Mouse (Mus musculus): ENCODE data around the gene Hist2h2aa2.
"Not testable (repeated sequence)": the region's sequence is repeated elsewhere in the genome, so short reads cannot be mapped to it uniquely, and the experiment has no call there.

Hist2h2aa2 gene

DNA sequence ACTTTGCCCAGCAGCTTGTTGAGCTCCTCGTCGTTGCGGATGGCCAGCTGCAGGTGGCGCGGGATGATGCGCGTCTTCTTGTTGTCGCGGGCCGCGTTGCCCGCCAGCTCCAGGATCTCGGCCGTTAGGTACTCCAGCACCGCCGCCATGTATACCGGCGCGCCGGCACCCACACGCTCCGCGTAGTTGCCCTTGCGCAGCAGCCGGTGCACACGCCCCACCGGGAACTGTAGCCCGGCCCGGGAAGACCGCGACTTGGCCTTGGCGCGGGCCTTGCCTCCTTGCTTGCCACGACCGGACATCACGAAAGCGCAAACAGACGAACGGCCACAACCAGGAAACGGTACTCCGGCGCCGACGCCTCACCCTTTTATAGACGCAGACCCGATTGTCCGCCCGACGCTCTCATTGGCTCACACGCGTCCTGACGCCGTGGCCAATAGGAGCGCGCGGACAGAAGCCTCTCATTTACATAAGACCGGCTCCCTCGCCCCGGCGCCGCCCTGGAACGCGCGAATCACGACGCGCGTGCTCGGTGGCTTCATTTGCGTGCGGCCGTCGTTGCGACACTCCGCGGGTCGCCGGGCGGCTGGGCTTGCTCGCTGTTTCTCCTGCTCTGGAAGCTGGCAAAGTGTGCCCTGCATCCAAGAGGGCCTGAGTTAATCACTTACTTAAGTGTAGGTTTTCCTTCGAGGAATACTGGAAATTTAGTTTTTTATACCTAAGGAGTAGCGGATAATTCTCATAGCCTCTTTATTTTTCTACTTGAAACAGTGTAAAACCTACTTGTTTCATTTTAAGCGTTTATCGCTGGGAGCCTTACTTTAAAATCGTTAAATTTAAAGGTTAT is at the start of gene Hist2h2aa2:
Gene Hist2h2aa2 (minus strand): TSS at position 328 of the 850 bp plus-strand sequence.
- DNase-seq (ENCODE audit: low read depth), result peak; percentile 89

- DNase-seq (ENCODE audit: low read depth), result no peak
Observed at GRCm38 (mm10) chr3:96289201-96289600, 49.1 kb upstream of the Hist2h2aa2 start.

- DNase-seq (ENCODE audit: low read depth), result not testable (repeated sequence)
Observed at GRCm38 (mm10) chr3:96287334-96287733, 47.3 kb upstream of the Hist2h2aa2 start.

GRCm38 (mm10) chr3:96284457-96284856 is 44.4 kb upstream of the Hist2h2aa2 start:
- peak; percentile 58 for DNase-seq (ENCODE audit: low read depth)

- no peak for DNase-seq (ENCODE audit: low read depth)
Observed at GRCm38 (mm10) chr3:96280660-96281059, 40.6 kb upstream of the Hist2h2aa2 start.

- peak; percentile 95 for DNase-seq (ENCODE audit: low read depth)
Observed at GRCm38 (mm10) chr3:96277800-96278624, 37.9 kb upstream of the Hist2h2aa2 start.

DNA sequence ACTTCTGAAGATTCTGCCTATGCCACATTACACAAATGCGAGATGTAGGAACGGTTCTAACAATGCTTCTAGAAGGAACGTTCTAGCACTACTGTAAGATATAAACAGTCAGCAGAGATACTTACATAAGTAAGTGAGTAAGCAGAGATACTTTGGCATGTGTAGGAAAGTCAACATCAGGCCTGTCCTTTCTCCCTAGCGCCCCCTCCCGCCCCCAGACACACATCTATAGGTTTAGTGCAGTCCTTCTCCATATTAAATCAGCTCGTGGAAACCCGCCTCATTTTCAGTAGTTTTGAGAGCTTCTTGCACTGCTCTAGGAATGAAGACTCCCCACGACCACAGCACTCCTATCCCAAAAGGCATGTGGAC is 37.3 kb upstream of the Hist2h2aa2 start:
- DNase-seq (ENCODE audit: low read depth), result peak; percentile 90

GRCm38 (mm10) chr3:96273591-96274465 is 33.8 kb upstream of the Hist2h2aa2 start:
- DNase-seq (ENCODE audit: low read depth), result peak; percentile 94

DNA sequence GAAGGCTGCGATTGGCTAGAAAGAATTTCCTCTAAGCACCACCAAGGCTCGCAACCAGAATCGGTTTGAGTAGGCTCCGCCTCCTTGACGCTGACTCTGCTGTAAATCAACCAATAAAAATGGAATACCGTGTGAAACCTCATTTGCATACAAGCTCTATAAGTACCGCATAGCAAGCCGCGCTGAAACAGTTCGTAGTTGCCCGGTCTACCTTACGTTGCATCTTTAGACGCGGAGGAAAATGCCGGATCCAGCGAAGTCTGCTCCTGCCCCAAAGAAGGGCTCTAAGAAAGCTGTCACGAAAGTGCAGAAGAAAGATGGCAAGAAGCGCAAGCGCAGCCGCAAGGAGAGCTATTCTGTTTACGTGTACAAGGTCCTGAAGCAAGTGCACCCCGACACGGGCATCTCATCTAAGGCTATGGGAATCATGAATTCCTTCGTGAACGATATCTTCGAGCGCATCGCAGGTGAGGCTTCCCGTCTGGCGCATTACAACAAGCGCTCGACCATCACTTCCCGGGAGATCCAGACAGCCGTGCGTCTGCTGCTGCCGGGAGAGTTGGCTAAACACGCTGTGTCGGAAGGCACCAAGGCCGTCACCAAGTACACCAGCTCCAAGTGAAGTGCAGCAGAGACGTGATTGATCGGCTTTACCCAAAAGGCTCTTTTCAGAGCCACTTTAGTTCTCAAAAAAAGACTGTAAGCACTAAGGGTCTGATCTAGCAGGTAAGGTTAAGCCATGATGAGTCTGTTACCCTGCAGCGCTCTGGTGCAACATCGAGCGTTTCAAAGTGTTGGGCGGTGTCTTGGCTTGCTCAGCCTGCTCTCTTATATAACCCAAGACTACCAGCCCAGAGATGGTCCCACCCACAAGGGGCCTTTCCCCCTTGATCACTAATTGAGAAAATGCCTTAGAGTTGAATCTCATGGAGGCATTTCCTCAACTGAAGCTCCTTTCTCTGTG is 29.7 kb upstream of the Hist2h2aa2 start, which contains the start of gene Hist2h2bb:
Gene Hist2h2bb (plus strand): TSS at position 242 of the 964 bp plus-strand sequence.
- peak; percentile 100 for DNase-seq (ENCODE audit: low read depth)

- DNase-seq (ENCODE audit: low read depth), result not testable (repeated sequence)
Observed at GRCm38 (mm10) chr3:96268776-96269378, 28.8 kb upstream of the Hist2h2aa2 start.

DNA sequence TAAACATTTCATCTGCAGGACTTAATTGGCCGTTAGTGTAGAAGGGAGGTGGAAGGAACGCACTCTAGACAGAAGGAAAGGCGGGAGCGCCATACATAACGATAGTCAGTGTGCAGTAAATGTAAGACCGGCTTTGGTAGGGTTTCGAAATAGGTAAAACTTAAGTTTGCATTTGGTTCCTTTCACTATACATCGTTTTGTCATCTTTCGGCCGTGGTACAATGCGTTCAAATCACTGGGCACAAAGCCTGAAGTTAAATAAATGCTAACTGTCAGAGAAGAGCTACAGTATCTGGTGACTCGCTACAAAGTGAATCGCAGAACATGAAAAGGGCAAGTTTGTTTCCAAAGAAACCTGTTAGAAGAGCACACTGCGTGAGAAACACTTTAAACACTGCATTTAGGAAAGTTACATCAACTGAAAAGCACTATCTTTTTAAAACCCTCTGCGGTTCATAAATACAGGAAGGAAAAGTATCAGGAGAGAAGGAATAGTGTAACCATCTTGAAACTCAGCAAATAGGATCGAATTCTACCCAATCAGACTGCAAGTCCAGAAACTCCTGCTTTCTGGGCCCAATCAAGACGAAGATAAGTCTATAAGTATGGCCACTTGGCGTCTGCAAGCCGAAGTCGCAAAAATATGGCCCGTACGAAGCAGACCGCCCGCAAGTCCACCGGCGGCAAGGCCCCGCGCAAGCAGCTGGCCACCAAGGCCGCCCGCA is 28.1 kb upstream of the Hist2h2aa2 start, which contains the start of gene Hist2h3b:
Gene Hist2h3b (plus strand): TSS at position 604 of the 725 bp plus-strand sequence.
- peak; percentile 98 for DNase-seq (ENCODE audit: low read depth)

DNA sequence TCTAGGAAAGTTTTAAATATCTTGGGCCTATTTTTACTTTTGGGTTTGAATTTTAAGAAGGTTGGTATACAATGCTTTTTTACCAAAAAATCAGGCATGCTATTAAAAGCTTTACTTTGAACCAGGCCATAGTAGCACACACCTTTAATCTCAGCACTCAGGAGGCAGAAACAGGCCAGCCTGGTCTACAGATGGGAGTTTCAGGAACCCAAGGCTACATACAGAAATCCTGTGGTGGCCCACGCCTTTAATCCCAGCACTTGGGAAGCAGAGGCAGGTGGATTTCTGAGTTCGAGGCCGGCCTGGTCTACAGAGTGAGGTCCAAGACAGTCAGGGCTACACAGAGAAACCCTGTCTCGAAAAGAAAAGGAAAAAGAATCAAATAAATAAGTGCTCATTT is 27.5 kb upstream of the Hist2h2aa2 start:
- DNase-seq (ENCODE audit: low read depth), result no peak

DNA sequence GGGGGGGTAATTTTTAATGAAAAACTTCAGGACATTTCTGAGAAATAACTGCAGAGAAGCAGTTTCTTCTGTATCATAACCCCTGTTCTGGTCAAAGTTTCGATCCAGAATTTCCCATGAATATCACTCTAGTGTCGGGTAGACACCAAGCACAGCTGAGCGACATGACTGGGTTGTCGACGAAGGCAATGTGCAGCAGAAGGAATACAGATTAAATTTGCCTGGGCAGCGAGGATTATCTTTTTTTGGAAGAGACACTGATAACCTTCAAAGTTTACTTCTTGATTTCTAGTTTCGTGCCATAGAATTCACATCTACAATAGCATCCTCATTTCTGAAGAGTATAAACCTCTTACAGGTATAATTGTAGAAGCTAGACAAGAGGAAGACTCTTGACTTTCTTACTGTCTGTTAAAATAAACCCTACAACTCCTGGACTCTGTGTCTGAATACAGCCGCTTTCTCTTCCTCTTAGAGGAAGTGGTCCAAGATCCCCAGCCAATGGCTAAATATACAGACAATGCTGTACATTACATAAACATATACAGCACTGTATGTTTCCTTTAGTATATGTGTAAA is 26.1 kb upstream of the Hist2h2aa2 start:
- DNase-seq (ENCODE audit: low read depth), result peak; percentile 49

- DNase-seq (ENCODE audit: low read depth), result no peak
Observed at GRCm38 (mm10) chr3:96264404-96264949, 24.4 kb upstream of the Hist2h2aa2 start.

- peak; percentile 86 for DNase-seq (ENCODE audit: low read depth)
Observed at GRCm38 (mm10) chr3:96263558-96264403, 23.7 kb upstream of the Hist2h2aa2 start.

- peak; percentile 99 for DNase-seq (ENCODE audit: low read depth)
Observed at GRCm38 (mm10) chr3:96262979-96263550, 23.0 kb upstream of the Hist2h2aa2 start, which contains the start of gene Hist2h4. Gene Hist2h4 (minus strand): TSS chr3:96263311.

- peak; percentile 95 for DNase-seq (ENCODE audit: low read depth)
Observed at GRCm38 (mm10) chr3:96262216-96262875, 22.3 kb upstream of the Hist2h2aa2 start.
